Mouse (Mus musculus) E14TG2a.4 (cell line): ENCODE measurements around the gene Cstf2.
A peak's percentile ranks its signal among the peaks of the same experiment; 100 is the strongest.

Experiments
- CTCF ChIP-seq: conservative IDR thresholded peaks from 2 replicates; pipeline ENCODE4 v1.5.1; 2014; ENCODE audit warnings: low read length
- POU5F1 ChIP-seq: IDR thresholded peaks from 2 replicates; pipeline ENCODE4 v1.6.1; 2014; ENCODE audit warnings: low read length, borderline replicate concordance

DNA sequence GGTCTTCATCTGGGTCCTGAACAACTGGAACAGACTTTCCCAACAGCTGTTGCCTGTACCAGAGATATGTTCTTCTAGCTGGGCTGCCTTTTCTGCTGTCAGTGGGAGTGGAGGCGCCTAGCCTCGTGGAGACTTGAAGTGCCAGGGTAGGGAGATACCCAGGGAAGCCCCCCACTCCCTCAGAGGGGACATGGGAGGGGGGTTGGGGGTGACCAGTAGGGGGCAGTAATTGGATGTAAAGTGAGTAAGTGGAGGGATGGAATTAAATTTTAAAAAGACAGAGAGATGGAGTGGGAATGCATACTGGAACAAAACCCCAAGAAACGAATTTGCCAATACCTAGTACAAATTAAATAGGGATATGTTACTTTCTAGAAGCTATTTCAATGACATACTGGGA is 74.8 kb downstream of the Cstf2 start:
- peak; percentile 31 for TF ChIP-seq CTCF
- no peak for TF ChIP-seq POU5F1
